Mouse (Mus musculus): ENCODE measurements at regions not wholly inside any gene's neighbourhood (a gene's known extent, or its start where the extent isn't known, plus 50 kb on each side); places are given as distances from the start of the nearest gene placed in this dataset.

GRCm38 (mm10) chr1:73807206-73807605, 317.0 kb downstream of the Tns1 start:
- ATAC-seq (ENCODE audit: extremely low read depth, insufficient number of reproducible peaks, low FRiP score, poor library complexity, severe bottlenecking): no peak

- no peak for ATAC-seq (ENCODE audit: extremely low read depth, insufficient number of reproducible peaks, low FRiP score, poor library complexity, severe bottlenecking)
These were observed 319.1 kb downstream of the Tns1 start for GRCm38 (mm10) chr1:73805156-73805555.

- ATAC-seq (ENCODE audit: extremely low read depth, insufficient number of reproducible peaks, low FRiP score, poor library complexity, severe bottlenecking): no peak
These were observed 324.3 kb downstream of the Tns1 start for GRCm38 (mm10) chr1:73799996-73800395.

GRCm38 (mm10) chr1:73799246-73799645, 325.0 kb downstream of the Tns1 start:
- no peak for ATAC-seq (ENCODE audit: extremely low read depth, insufficient number of reproducible peaks, low FRiP score, poor library complexity, severe bottlenecking)

GRCm38 (mm10) chr1:73797858-73798257, 326.4 kb downstream of the Tns1 start:
- ATAC-seq (ENCODE audit: extremely low read depth, insufficient number of reproducible peaks, low FRiP score, poor library complexity, severe bottlenecking): no peak

DNA sequence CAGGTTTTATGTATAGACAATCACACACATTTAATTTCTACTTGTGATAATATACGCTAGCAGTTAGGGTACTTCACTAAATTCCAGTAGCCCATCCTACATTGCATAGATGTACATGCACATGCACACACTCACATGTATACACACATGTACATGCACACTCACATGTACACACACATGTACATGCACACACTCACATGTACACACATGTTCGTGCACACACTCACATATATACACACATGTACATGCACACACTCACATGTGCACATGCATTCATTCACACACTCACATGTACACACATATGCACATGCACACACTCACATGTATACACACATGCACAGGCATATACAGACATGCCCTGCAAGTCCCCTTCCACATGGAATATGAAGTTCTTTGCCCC, 326.8 kb downstream of the Tns1 start:
- no peak for ATAC-seq (ENCODE audit: extremely low read depth, insufficient number of reproducible peaks, low FRiP score, poor library complexity, severe bottlenecking)

- no peak for ATAC-seq (ENCODE audit: extremely low read depth, insufficient number of reproducible peaks, low FRiP score, poor library complexity, severe bottlenecking)
These were observed 330.4 kb downstream of the Tns1 start for GRCm38 (mm10) chr1:73793871-73794270.

DNA sequence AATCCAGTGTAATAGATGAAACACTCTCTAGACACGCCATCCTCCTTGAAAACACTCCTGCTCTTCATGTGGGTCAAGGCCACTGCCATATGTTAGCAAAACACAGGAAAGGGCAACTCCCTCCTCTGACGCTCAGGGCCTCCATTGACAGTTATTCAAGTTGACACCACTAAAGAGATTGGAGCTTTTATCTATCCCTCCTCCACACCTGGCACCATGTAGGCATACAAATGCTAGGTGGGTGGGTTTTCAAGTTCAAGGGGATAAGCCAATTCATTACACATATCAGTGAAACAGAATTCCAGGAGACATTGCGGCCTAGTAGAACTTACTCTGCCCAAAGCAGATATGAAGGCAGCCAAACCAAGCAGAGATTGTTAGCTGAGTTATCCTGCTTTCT, 331.0 kb downstream of the Tns1 start:
- no peak for ATAC-seq (ENCODE audit: extremely low read depth, insufficient number of reproducible peaks, low FRiP score, poor library complexity, severe bottlenecking)

DNA sequence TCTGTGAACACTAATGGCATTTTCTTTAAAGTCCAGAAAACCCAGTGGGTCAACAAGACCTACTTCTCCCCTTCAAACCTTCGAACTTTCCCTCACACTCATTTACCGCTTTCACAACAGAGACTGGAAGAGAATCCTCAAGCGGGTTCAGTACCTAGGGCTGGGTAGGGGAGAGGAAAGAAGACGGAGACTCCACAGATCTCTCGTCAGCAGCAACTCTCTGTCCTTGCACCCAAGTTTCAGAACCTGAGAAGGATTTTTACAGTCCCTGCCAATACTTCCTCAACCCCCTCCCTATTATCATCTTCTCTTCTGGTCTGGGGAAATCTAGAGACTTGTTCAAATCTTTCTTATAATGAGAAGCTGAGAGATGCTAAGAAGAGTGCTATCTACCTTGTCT, 331.9 kb downstream of the Tns1 start:
- no peak for ATAC-seq (ENCODE audit: extremely low read depth, insufficient number of reproducible peaks, low FRiP score, poor library complexity, severe bottlenecking)

GRCm38 (mm10) chr1:73787666-73788065, 336.6 kb downstream of the Tns1 start:
- ATAC-seq (ENCODE audit: extremely low read depth, insufficient number of reproducible peaks, low FRiP score, poor library complexity, severe bottlenecking): no peak

DNA sequence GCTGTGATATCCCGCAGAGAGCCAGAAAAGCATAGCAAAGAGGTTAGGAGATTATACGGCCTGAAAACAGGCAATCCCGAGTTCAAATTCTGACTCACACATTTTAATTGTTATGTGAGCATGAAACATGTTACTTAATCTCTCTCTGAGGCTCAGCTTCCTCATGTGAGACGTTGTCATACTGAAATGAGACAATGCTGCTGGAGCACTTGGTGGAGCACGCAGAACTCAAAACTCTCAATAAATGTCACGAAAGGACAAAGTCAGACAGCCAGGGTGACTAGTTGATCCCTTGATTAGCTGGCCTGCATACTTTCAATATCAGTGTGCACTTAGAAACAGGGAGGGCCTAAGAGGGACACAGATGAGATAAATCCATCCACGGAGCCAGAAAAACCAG, 337.0 kb downstream of the Tns1 start:
- no peak for ATAC-seq (ENCODE audit: extremely low read depth, insufficient number of reproducible peaks, low FRiP score, poor library complexity, severe bottlenecking)

- ATAC-seq (ENCODE audit: extremely low read depth, insufficient number of reproducible peaks, low FRiP score, poor library complexity, severe bottlenecking): no peak
These were observed 340.9 kb downstream of the Tns1 start for GRCm38 (mm10) chr1:73783303-73783702.

- no peak for ATAC-seq (ENCODE audit: extremely low read depth, insufficient number of reproducible peaks, low FRiP score, poor library complexity, severe bottlenecking)
These were observed 341.4 kb downstream of the Tns1 start for GRCm38 (mm10) chr1:73782871-73783270.

GRCm38 (mm10) chr1:73771773-73772172, 352.5 kb downstream of the Tns1 start:
- no peak for ATAC-seq (ENCODE audit: extremely low read depth, insufficient number of reproducible peaks, low FRiP score, poor library complexity, severe bottlenecking)

DNA sequence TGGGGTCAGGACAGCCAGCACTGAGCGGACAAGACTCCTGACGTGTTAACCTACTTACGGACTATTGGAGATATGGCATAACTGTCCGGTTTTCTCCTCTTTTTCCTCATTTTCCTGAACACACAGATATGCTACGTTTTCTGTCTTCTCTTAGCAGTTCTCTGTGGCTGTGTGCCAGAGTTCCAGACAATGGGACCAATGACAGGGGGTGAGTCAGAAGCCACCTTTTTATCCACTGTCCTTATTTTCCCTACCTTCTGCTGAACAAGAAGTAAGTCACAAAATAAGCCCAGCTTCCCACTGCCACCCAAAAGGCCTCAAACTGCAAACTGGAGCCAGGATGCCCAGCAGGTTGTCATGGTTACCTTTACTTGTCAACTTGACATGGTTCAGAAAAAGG, 353.6 kb downstream of the Tns1 start:
- ATAC-seq (ENCODE audit: extremely low read depth, insufficient number of reproducible peaks, low FRiP score, poor library complexity, severe bottlenecking): no peak

DNA sequence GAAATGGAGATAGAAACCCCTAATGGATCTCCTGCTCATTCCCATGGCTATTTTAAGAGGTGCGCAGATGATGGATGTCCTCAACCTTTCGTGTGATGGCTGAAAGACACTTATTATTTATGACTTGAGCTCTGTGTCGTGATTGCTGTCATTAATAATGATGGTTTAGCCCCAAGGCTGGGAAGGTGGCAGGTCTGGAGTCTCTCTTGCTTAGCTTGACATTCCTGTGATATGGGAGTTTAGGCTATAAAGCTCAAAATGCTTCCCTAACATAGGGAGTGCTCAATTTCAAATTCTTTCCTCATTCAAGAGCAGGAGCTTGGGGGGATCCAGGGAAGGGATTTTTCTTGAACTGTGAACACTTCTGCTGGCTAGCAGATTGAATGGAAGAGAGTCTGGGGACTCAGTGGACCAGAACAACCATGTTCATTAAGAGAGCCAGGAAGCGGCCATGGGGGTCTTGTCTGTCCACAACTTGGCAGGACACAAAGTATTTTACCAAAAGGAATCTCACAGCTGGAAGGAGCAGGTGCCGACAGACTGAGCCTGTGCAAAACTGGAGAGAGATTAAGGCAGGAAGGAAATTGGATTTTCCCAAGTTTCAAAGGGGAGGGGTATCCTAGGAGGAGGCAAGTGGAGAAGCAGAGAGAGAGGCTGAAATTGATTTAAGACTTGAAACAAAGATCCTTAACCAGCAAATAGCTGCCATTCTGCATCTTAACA, 359.5 kb downstream of the Tns1 start:
- no peak for ATAC-seq (ENCODE audit: extremely low read depth, insufficient number of reproducible peaks, low FRiP score, poor library complexity, severe bottlenecking)

DNA sequence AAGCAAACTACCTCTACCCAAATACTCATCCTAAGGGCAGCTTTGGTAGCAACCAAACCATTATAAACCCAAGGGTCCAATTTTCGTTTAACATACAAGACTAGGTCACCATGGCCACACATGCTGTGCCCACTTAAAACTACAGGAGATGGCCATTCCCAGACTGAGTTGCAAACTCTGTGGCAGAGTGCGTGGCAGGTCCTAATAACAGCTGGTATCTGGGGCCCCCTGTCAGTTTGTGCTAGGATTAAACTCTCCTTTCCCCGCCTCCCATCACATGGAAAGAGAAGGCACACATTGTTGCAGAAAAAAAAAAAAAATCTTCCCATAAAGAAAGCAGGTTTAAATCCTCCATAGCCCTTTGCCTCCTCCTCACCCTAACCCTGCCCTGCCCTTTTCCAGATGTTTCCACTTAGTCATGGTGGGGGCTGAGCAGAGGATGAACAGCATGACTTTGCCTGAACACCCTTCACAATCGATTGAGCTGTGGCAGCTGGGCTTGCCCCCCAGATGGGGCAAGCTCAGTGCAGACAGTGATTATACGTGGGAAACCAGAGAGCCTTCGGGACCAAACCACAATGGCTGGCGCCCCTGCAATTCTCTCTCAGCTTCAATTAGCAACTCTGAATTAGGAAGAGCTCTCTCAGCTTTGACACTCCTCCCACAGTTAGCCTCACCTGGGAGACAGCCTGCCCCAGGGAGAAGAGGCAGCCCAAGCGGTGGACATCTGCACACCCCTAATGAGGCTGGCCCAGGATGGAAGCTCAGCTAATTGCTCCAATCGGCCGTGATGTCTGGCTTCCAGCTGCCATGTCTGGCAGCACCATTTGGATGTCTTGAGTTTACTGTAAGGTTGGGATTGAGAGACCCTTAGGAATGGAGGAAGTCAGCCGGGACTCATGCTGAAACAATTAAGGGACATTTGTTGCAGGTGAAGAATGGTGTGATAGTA, 365.9 kb downstream of the Tns1 start:
- no peak for ATAC-seq (ENCODE audit: extremely low read depth, insufficient number of reproducible peaks, low FRiP score, poor library complexity, severe bottlenecking)

GRCm38 (mm10) chr1:73755791-73756190, 368.5 kb downstream of the Tns1 start:
- ATAC-seq (ENCODE audit: extremely low read depth, insufficient number of reproducible peaks, low FRiP score, poor library complexity, severe bottlenecking): no peak

- ATAC-seq (ENCODE audit: extremely low read depth, insufficient number of reproducible peaks, low FRiP score, poor library complexity, severe bottlenecking): no peak
These were observed 369.3 kb downstream of the Tns1 start for GRCm38 (mm10) chr1:73754928-73755327.

DNA sequence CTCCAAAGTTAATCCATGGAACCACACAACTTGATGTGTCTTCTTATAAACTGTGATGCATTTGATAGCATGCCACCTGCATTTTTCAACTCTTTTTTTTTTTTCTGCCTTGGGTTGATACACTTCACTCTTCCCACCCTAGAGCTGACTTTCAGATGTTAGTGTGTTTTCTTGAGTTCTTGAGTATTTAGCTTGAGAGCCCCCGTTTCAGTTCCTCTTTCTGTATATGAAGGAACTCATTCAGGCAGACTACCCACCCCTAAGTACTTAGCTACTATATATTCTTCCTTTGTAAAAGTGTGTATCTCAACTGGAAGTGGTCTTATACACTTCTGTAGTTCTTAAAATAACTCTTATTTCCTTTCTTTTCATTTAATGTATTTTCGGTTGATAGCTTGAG, 371.1 kb downstream of the Tns1 start:
- peak; percentile 56; the same call in 1 of the 2 replicates for ATAC-seq (ENCODE audit: extremely low read depth, insufficient number of reproducible peaks, low FRiP score, poor library complexity, severe bottlenecking)
